Mouse (Mus musculus) myocyte (in vitro differentiated cells): ENCODE measurements around the gene Phf21a. TPM values are rescaled to one million over a fixed set of nuclear protein-coding genes. Genes with fewer than 3 reads are reported as not detected.

Experiments
- H3K27me3 ChIP-seq: one replicate; pipeline ENCODE4 v1.6.1; 2011; ENCODE audit not compliant: control insufficient read depth, insufficient read depth, insufficient read length
- H3K36me3 ChIP-seq: one replicate; pipeline ENCODE4 v1.6.1; 2011; ENCODE audit not compliant: control insufficient read depth, insufficient read depth
- H3K4me2 ChIP-seq: one replicate; pipeline ENCODE4 v1.6.1; 2011; ENCODE audit warnings: low read depth, control low read depth
- H3K4me3 ChIP-seq: one replicate; pipeline ENCODE4 v1.5.1; 2011; ENCODE audit warnings: mild to moderate bottlenecking, control low read depth, moderate library complexity
- H3K79me2 ChIP-seq: one replicate; pipeline ENCODE4 v1.6.1; 2011; ENCODE audit not compliant: control insufficient read depth, insufficient read depth
- H3ac ChIP-seq: one replicate; pipeline ENCODE4 v1.6.1; 2011; ENCODE audit not compliant: control insufficient read depth, insufficient read length
- CEBPB ChIP-seq: IDR thresholded peaks from 2 replicates; pipeline ENCODE4 v1.6.1; 2011; ENCODE audit warnings: mild to moderate bottlenecking, moderate library complexity; ENCODE audit not compliant: poor library complexity, insufficient read depth, severe bottlenecking
- E2F4 ChIP-seq: IDR thresholded peaks from one replicate; pipeline ENCODE4 v1.6.1; 2011; ENCODE audit warnings: mild to moderate bottlenecking, control low read depth, moderate library complexity; ENCODE audit not compliant: insufficient read depth
- MAX ChIP-seq: IDR thresholded peaks from one replicate; pipeline ENCODE4 v1.6.1; 2011; ENCODE audit warnings: low read depth, mild to moderate bottlenecking, control low read depth
- MYOD1 ChIP-seq, 3 experiments: IDR thresholded peaks; one replicate each; pipeline ENCODE4 v1.6.1; 2011; ENCODE audit warnings: control low read depth in 2 of 3, low read depth in 2 of 3, mild to moderate bottlenecking in 2 of 3, moderate library complexity in 1 of 3; ENCODE audit not compliant: insufficient read length in 2 of 3, control insufficient read depth in 1 of 3
- MYOG ChIP-seq, 3 experiments: IDR thresholded peaks; one replicate each; pipeline ENCODE4 v1.6.1; 2011; ENCODE audit warnings: control low read depth in 2 of 3, low read depth in 2 of 3, mild to moderate bottlenecking in 2 of 3; ENCODE audit not compliant: insufficient read length in 2 of 3, control insufficient read depth in 1 of 3, insufficient read depth in 1 of 3
- POLR2A ChIP-seq: IDR thresholded peaks from one replicate; pipeline ENCODE4 v1.6.1; 2011; ENCODE audit warnings: low read depth, mild to moderate bottlenecking, control low read depth, moderate library complexity; ENCODE audit not compliant: insufficient read length
- POLR2AphosphoS2 ChIP-seq: IDR thresholded peaks from one replicate; pipeline ENCODE4 v1.6.1; 2011; ENCODE audit warnings: low read depth, control low read depth; ENCODE audit not compliant: insufficient read length
- REST ChIP-seq: IDR thresholded peaks from one replicate; pipeline ENCODE4 v1.6.1; 2011; ENCODE audit warnings: mild to moderate bottlenecking, control low read depth, moderate library complexity; ENCODE audit not compliant: insufficient read depth, insufficient read length
- SRF ChIP-seq: IDR thresholded peaks from one replicate; pipeline ENCODE4 v1.6.1; 2011; ENCODE audit warnings: low read depth; ENCODE audit not compliant: control insufficient read depth, insufficient read length
- TCF12 ChIP-seq: IDR thresholded peaks from one replicate; pipeline ENCODE4 v1.6.1; 2011; ENCODE audit warnings: mild to moderate bottlenecking, control low read depth; ENCODE audit not compliant: poor library complexity, insufficient read depth, severe bottlenecking
- TCF3 ChIP-seq: IDR thresholded peaks from one replicate; pipeline ENCODE4 v1.6.1; 2011; ENCODE audit warnings: low read depth, control low read depth; ENCODE audit not compliant: insufficient read length
- USF1 ChIP-seq: IDR thresholded peaks from one replicate; pipeline ENCODE4 v1.6.1; 2011; ENCODE audit warnings: low read depth, mild to moderate bottlenecking, control low read depth, moderate library complexity
- polyA plus RNA-seq: library from polyadenylated mRNA; unstranded; fragments of >200 nt; fragmentation: generic; extraction: Trizol; gene quantifications from one replicate; pipeline ENCODE4 v1.2.1, GENCODE M21; 2012; ENCODE audit warnings: missing spikeins

Gene Phf21a
- polyA plus RNA-seq, 1 experiment, result 14.7 TPM

GRCm38 (mm10) chr2:92210409-92210808, 117.5 kb downstream of the Phf21a start:
- H3K4me3 ChIP-seq, result no peak overlapping the region
- H3K27me3 ChIP-seq, result no peaks in the 10 kb centered on the region
- no peak overlapping the region for H3K4me2 ChIP-seq
- peaks cover 6% of the 10 kb centered on the region for H3K79me2 ChIP-seq
- H3ac ChIP-seq, result no peak overlapping the region
- TF ChIP-seq SRF, result no peak
- TF ChIP-seq E2F4, result no peak
- no peak for TF ChIP-seq MYOD1 (IDR thresholded peaks at IDR 0.05; ENCODE audit: control insufficient read depth in 1 of 3, insufficient read length in 2 of 3, low read depth in 2 of 3)
- no peak for TF ChIP-seq USF1
- no peak for TF ChIP-seq MAX
- no peak for TF ChIP-seq MYOG (IDR thresholded peaks at IDR 0.05; ENCODE audit: control insufficient read depth in 1 of 3, insufficient read depth in 1 of 3, insufficient read length in 2 of 3, low read depth in 2 of 3)
- TF ChIP-seq POLR2AphosphoS2, result no peak
- no peak for TF ChIP-seq REST
- TF ChIP-seq TCF3, result no peak
- no peak for TF ChIP-seq POLR2A
- no peak for TF ChIP-seq CEBPB
- no peak for TF ChIP-seq TCF12
- no peaks in the 10 kb centered on the region for H3K36me3 ChIP-seq

GRCm38 (mm10) chr2:92221431-92221830, 128.5 kb downstream of the Phf21a start:
- Histone ChIP-seq H3K79me2 (no peaks in the 10 kb centered on the region), H3K27me3 (no peaks in the 10 kb centered on the region), H3K4me3 (no peak overlapping the region), H3K4me2 (no peak overlapping the region), H3ac (no peak overlapping the region), H3K36me3 (peaks cover 12% of the 10 kb centered on the region)
- TF ChIP-seq MAX (no peak), SRF (no peak), POLR2AphosphoS2 (no peak), MYOG (IDR thresholded peaks at IDR 0.05; ENCODE audit: control insufficient read depth in 1 of 3, insufficient read depth in 1 of 3, insufficient read length in 2 of 3, low read depth in 2 of 3) (no peak), E2F4 (no peak), USF1 (no peak), MYOD1 (IDR thresholded peaks at IDR 0.05; ENCODE audit: control insufficient read depth in 1 of 3, insufficient read length in 2 of 3, low read depth in 2 of 3) (no peak), TCF3 (no peak)

- no peak overlapping the region for H3ac ChIP-seq
- no peak overlapping the region for H3K4me3 ChIP-seq
- TF ChIP-seq E2F4 (no peak), TCF3 (no peak), SRF (no peak), TCF12 (no peak), MYOD1 (IDR thresholded peaks at IDR 0.05; ENCODE audit: control insufficient read depth in 1 of 3, insufficient read length in 2 of 3, low read depth in 2 of 3) (no peak), CEBPB (no peak), USF1 (no peak), REST (no peak), POLR2AphosphoS2 (no peak), POLR2A (no peak), MYOG (IDR thresholded peaks at IDR 0.05; ENCODE audit: control insufficient read depth in 1 of 3, insufficient read depth in 1 of 3, insufficient read length in 2 of 3, low read depth in 2 of 3) (no peak), MAX (no peak)
- no peaks in the 10 kb centered on the region for H3K27me3 ChIP-seq
- H3K36me3 ChIP-seq, result peaks cover 12% of the 10 kb centered on the region
- H3K4me2 ChIP-seq, result no peak overlapping the region
- H3K79me2 ChIP-seq, result no peaks in the 10 kb centered on the region
Measured at GRCm38 (mm10) chr2:92225592-92225991, 132.7 kb downstream of the Phf21a start.

GRCm38 (mm10) chr2:92229973-92230372, 137.1 kb downstream of the Phf21a start:
- Histone ChIP-seq H3K4me2 (no peak overlapping the region), H3K4me3 (no peak overlapping the region)

GRCm38 (mm10) chr2:92231706-92232105, 138.8 kb downstream of the Phf21a start:
- peaks cover 16% of the 10 kb centered on the region for H3K36me3 ChIP-seq
- H3K79me2 ChIP-seq, result no peaks in the 10 kb centered on the region
- H3K27me3 ChIP-seq, result no peaks in the 10 kb centered on the region
- TF ChIP-seq POLR2A, result no peak
- no peak overlapping the region for H3K4me3 ChIP-seq
- no peak overlapping the region for H3K4me2 ChIP-seq
- no peak overlapping the region for H3ac ChIP-seq

More at GRCm38 (mm10) chr2:92229973-92230372, 137.1 kb downstream of the Phf21a start:
- H3ac ChIP-seq, result no peak overlapping the region
- H3K36me3 ChIP-seq, result peaks cover 9% of the 10 kb centered on the region
- TF ChIP-seq SRF (no peak), TCF12 (no peak), MYOD1 (IDR thresholded peaks at IDR 0.05; ENCODE audit: control insufficient read depth in 1 of 3, insufficient read length in 2 of 3, low read depth in 2 of 3) (no peak), MAX (no peak), MYOG (IDR thresholded peaks at IDR 0.05; ENCODE audit: control insufficient read depth in 1 of 3, insufficient read depth in 1 of 3, insufficient read length in 2 of 3, low read depth in 2 of 3) (no peak), TCF3 (no peak), POLR2A (no peak), USF1 (no peak), CEBPB (no peak), E2F4 (no peak), REST (no peak)
- H3K79me2 ChIP-seq, result no peaks in the 10 kb centered on the region
- H3K27me3 ChIP-seq, result no peaks in the 10 kb centered on the region
